Comparison of ENCODE assay signal across 26 mouse cellular contexts in the genomic region with DNA sequence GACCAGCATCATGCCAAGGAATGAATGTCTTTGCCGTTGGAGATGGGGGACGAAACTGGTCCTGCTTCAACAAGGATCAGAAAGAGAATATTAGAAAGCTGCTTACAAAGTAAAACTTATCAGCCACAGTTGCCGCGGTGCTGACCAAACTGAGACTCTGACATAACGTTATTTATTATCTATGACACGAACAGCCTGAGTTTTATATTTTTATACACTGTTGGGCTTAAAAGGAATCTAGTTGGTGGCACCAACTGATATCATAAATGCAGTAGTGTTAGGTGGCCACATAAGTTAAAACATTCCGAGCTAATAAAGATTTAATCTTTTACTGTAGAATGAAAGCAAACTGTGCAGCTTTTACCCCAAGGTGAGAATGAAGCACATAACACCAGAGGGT. TPM values are rescaled to one million over a fixed set of nuclear protein-coding genes. Genes with fewer than 3 reads are reported as not detected.
DNase-seq lines count a peak whose midpoint lies in the region; ATAC-seq and TF ChIP-seq lines count a peak whose summit lies in the region.
"Had no signal": no experiment of that assay in that cellular context is flagged by ENCODE, and none has a peak within 500 bp of the region (broad histone marks: within the 10 kb centered on the region; RNA-seq: fewer than 3 reads in every experiment).

No protein-coding gene starts in this region.

- H3K4me2 ChIP-seq in liver, embryonic 16.5 days (ENCODE audit: low read depth, low read length) = peak overlapping the region; percentile 88

- no peak for ATAC-seq in liver, embryonic 16.5 days (ENCODE audit: low read depth)
- ATAC-seq: forebrain, embryonic 15.5 days; intestine, postnatal 0 days had no signal

- H3K4me3 ChIP-seq in bone marrow, adult 2 months (replicated peaks; ENCODE audit: control insufficient read depth, low read depth, low read length) = no peak overlapping the region
- H3K4me3 ChIP-seq in erythroblast, embryonic 14.5 days (replicated peaks) = peak overlapping the region; percentile 97
- H3K4me3 ChIP-seq in liver, embryonic 16.5 days (ENCODE audit: low read depth, low read length) = peak overlapping the region; percentile 6; the same call in 1 of the 2 replicates
- H3K4me3 ChIP-seq: hindbrain, embryonic 12.5 days; left cerebral cortex, adult 2 months; limb, embryonic 12.5 days; neural tube, embryonic 12.5 days had no signal

- no peak for TF ChIP-seq CTCF in bone marrow, adult 2 months (IDR thresholded peaks at IDR 0.05; ENCODE audit: control insufficient read depth, insufficient read depth, low read length)

- H3K27me3 ChIP-seq in erythroblast, embryonic 14.5 days (ENCODE audit: control insufficient read depth) = no peaks in the 10 kb centered on the region
- H3K27me3 ChIP-seq in liver, embryonic 16.5 days (ENCODE audit: control insufficient read depth, insufficient read depth, low read depth, low read length) = no peaks in the 10 kb centered on the region
- H3K27me3 ChIP-seq: CH12.LX; embryonic facial prominence, embryonic 13.5 days; forebrain, embryonic 15.5 days; heart, embryonic 12.5 days; hindbrain, embryonic 12.5 days; limb, embryonic 12.5 days; neural tube, embryonic 12.5 days had no signal

- H3K27ac ChIP-seq in bone marrow, adult 2 months (ENCODE audit: control insufficient read depth, insufficient read depth, low read depth, low read length, poor library complexity) = peak overlapping the region; percentile 30; the same call in 1 of the 2 replicates
- peak overlapping the region; percentile 100 for H3K27ac ChIP-seq in liver, embryonic 16.5 days (ENCODE audit: low read length)
- H3K27ac ChIP-seq: hindbrain, embryonic 12.5 days; neural tube, embryonic 12.5 days had no signal

- peaks cover 12% of the 10 kb centered on the region for H3K36me3 ChIP-seq in erythroblast, embryonic 14.5 days (ENCODE audit: control insufficient read depth)
- H3K36me3 ChIP-seq in liver, embryonic 16.5 days (ENCODE audit: control insufficient read depth, insufficient read depth) = no peaks in the 10 kb centered on the region; the same call in 1 of the 2 replicates
- H3K36me3 ChIP-seq: embryonic facial prominence, embryonic 13.5 days; forebrain, embryonic 15.5 days; heart, embryonic 12.5 days; hindbrain, embryonic 12.5 days; neural tube, embryonic 12.5 days had no signal

- no peaks in the 10 kb centered on the region for H3K9me3 ChIP-seq in erythroblast, embryonic 14.5 days (ENCODE audit: control insufficient read depth, low read length)
- H3K9me3 ChIP-seq in liver, embryonic 16.5 days (replicated peaks; ENCODE audit: control insufficient read depth, low read length) = no peaks in the 10 kb centered on the region
- H3K9me3 ChIP-seq: embryonic facial prominence, embryonic 13.5 days; forebrain, embryonic 15.5 days; heart, embryonic 12.5 days; hindbrain, embryonic 12.5 days; limb, embryonic 12.5 days; neural tube, embryonic 12.5 days had no signal

- peak overlapping the region; percentile 99 for H3K9ac ChIP-seq in liver, embryonic 16.5 days (ENCODE audit: low read depth, low read length)
- H3K9ac ChIP-seq: heart, embryonic 12.5 days; limb, embryonic 12.5 days had no signal

- no peak for TF ChIP-seq POLR2A in bone marrow, adult 2 months (IDR thresholded peaks at IDR 0.05; ENCODE audit: borderline replicate concordance, control insufficient read depth, low read depth, low read length)

- peak; percentile 10 for DNase-seq in spleen, adult 12 weeks (ENCODE audit: low spot score)
- DNase-seq in spleen, postnatal 36 days (ENCODE audit: low spot score in 2 of 2) = no peak
- no peak for DNase-seq in lung, adult 18-20 months
- DNase-seq in cerebellum, adult 18-20 months = no peak
- no peak for DNase-seq in adipocyte (ENCODE audit: low spot score)
- DNase-seq: adrenal gland, postnatal 36 days; B cell, adult 2 months; cerebellum, adult 8-10 months; cerebellum, postnatal 36 days; gastrocnemius, postnatal 25 days; heart, adult 18-20 months; kidney, postnatal 25 days; midbrain, embryonic 14.5 days; thymus, postnatal 14 days had no signal

- no peaks in the 10 kb centered on the region for H3K4me1 ChIP-seq in bone marrow, adult 2 months (ENCODE audit: control insufficient read depth, insufficient read depth, low read length)
- H3K4me1 ChIP-seq in erythroblast, embryonic 14.5 days (ENCODE audit: control insufficient read depth) = peaks cover 42% of the 10 kb centered on the region
- peaks cover 20% of the 10 kb centered on the region for H3K4me1 ChIP-seq in liver, embryonic 16.5 days (ENCODE audit: control insufficient read depth, low read depth, low read length)

- WGBS in bone marrow, adult 2 months = 64% methylated on average over 7 of the region's 7 CpGs
- WGBS in liver, embryonic 16.5 days (ENCODE audit: insufficient replicate concordance) = 41% methylated on average over 7 of the region's 7 CpGs

RNA-seq across cellular contexts. Expression of a gene that starts 1.7 kb away (rescaled TPM):
- polyA plus RNA-seq in bone marrow, adult 2 months (2011; ENCODE audit: insufficient read depth, insufficient read length, low replicate concordance, missing spikeins) = 22.7 and 25.8 TPM in 2 replicates
- 0.85 and 0.94 TPM in 2 replicates for polyA plus RNA-seq in erythroblast, embryonic 14.5 days (2012)
- 26.0 and 27.7 TPM in 2 replicates for polyA plus RNA-seq in liver, embryonic 16.5 days (2015; fragmentation: Nextera tagmentation; extraction: Ambion mirVana)

Comparison
In these comparisons a context has a peak if more than half of its experiments do, and no peak if none do; other contexts are left out.
1. RNA of a gene that starts 1.7 kb away (polyA plus RNA-seq): 26.0 to 27.7 TPM in liver, embryonic 16.5 days and 22.7 to 25.8 TPM in bone marrow, adult 2 months; 0.85 to 0.94 TPM in erythroblast, embryonic 14.5 days; every median in the first group is over 10 times any median in the second.